In the genomic region with DNA sequence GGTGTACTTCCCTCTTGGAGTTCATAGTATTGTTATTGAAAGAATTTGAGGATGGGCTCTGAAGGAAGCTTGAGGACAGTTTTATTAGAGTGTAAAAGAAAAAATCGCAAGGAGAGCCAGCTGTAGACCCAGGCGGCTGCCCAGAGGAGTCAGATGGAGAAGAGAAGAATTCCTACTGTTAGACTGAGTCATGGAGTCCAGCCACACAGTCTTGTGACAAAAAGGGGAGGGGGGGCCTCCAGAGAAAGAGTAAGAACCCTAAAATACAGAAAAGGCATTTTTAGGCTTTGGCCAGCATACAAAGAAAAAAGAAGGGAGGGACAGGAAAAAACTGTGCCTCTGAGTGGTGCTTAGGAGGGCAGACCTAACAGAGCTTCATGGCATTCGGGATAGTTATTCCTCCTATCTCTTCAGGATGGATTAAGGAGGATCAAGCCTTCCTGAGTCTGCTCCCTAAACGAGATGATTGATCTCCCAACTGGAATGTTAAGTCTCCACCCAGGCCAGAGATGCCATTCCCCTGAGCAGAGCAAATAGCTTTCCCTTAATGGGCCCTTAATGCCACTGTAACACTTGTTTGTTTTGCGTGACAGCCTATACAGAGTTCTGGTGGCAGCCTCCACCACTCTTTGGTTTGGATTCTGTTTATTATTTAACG, we compare ENCODE assay signal across 12 mouse cellular contexts. TPM values are rescaled to one million over a fixed set of nuclear protein-coding genes. Genes with fewer than 3 reads are reported as not detected.
DNase-seq lines count a peak whose midpoint lies in the region; ATAC-seq and TF ChIP-seq lines count a peak whose summit lies in the region.
"Had no signal": no experiment of that assay in that cellular context is flagged by ENCODE, and none has a peak within 500 bp of the region (broad histone marks: within the 10 kb centered on the region; RNA-seq: fewer than 3 reads in every experiment).

No protein-coding gene starts in this region.

- ATAC-seq in midbrain, embryonic 11.5 days (ENCODE audit: low FRiP score), result no peak
- ATAC-seq in midbrain, embryonic 15.5 days (replicated peaks), result no peak
- ATAC-seq in granulocyte monocyte progenitor cell, adult 5-6 weeks (replicated peaks; ENCODE audit: poor library complexity, severe bottlenecking), result no peak
- no peak for ATAC-seq in inflammation-experienced regulatory T-cells, adult 6 months
- ATAC-seq: forebrain, embryonic 14.5 days had no signal

- H3K27me3 ChIP-seq in heart, embryonic 10.5 days (ENCODE audit: insufficient read depth, poor library complexity, severe bottlenecking), result no peaks in the 10 kb centered on the region
- H3K27me3 ChIP-seq in heart, adult 2 months (ENCODE audit: control insufficient read depth, insufficient read depth, low read length), result no peaks in the 10 kb centered on the region
- H3K27me3 ChIP-seq in midbrain, embryonic 11.5 days (ENCODE audit: control insufficient read depth, insufficient read depth, low read length), result no peaks in the 10 kb centered on the region
- no peaks in the 10 kb centered on the region for H3K27me3 ChIP-seq in midbrain, embryonic 15.5 days (replicated peaks)

- H3K36me3 ChIP-seq in heart, embryonic 10.5 days, result no peaks in the 10 kb centered on the region
- no peaks in the 10 kb centered on the region for H3K36me3 ChIP-seq in heart, adult 2 months (ENCODE audit: control insufficient read depth, insufficient read depth, low read length)
- H3K36me3 ChIP-seq in midbrain, embryonic 11.5 days (ENCODE audit: control insufficient read depth, insufficient read depth, low read length), result no peaks in the 10 kb centered on the region
- H3K36me3 ChIP-seq in midbrain, embryonic 15.5 days (replicated peaks), result no peaks in the 10 kb centered on the region

- peaks cover 19% of the 10 kb centered on the region for H3K4me1 ChIP-seq in heart, embryonic 10.5 days
- no peaks in the 10 kb centered on the region for H3K4me1 ChIP-seq in heart, adult 2 months (ENCODE audit: control insufficient read depth, insufficient read depth, low read length)
- H3K4me1 ChIP-seq in midbrain, embryonic 11.5 days (ENCODE audit: control insufficient read depth, insufficient read depth, low read length), result no peaks in the 10 kb centered on the region
- peaks cover 5% of the 10 kb centered on the region; the same call in 1 of the 2 replicates for H3K4me1 ChIP-seq in midbrain, embryonic 15.5 days

- no peak overlapping the region for H3K4me3 ChIP-seq in heart, embryonic 10.5 days
- no peak overlapping the region for H3K4me3 ChIP-seq in heart, adult 2 months
- H3K4me3 ChIP-seq in midbrain, embryonic 11.5 days (ENCODE audit: low read depth, low read length), result no peak overlapping the region
- H3K4me3 ChIP-seq in midbrain, embryonic 15.5 days, result no peak overlapping the region

- H3K27ac ChIP-seq in heart, embryonic 10.5 days, result peak overlapping the region; percentile 72
- no peak overlapping the region for H3K27ac ChIP-seq in heart, adult 2 months
- H3K27ac ChIP-seq in midbrain, embryonic 11.5 days (ENCODE audit: low read depth, low read length), result no peak overlapping the region
- no peak overlapping the region for H3K27ac ChIP-seq in midbrain, embryonic 15.5 days

- no peak overlapping the region for H3K4me2 ChIP-seq in midbrain, embryonic 11.5 days
- H3K4me2 ChIP-seq in midbrain, embryonic 15.5 days, result no peak overlapping the region
- H3K4me2 ChIP-seq: liver, embryonic 11.5 days had no signal

- no peaks in the 10 kb centered on the region for H3K79me2 ChIP-seq in heart, adult 2 months (replicated peaks; ENCODE audit: control insufficient read depth, insufficient read depth, low read length)

- no peaks in the 10 kb centered on the region for H3K9me3 ChIP-seq in heart, embryonic 10.5 days
- H3K9me3 ChIP-seq in midbrain, embryonic 11.5 days (ENCODE audit: control insufficient read depth, low read length), result no peaks in the 10 kb centered on the region
- no peaks in the 10 kb centered on the region for H3K9me3 ChIP-seq in midbrain, embryonic 15.5 days

- 23% methylated on average over 6 of the region's 6 CpGs for WGBS in heart, embryonic 10.5 days
- 53% methylated on average over 6 of the region's 6 CpGs for WGBS in heart, adult 2 months
- WGBS in midbrain, embryonic 11.5 days, result 27% methylated on average over 6 of the region's 6 CpGs
- 44% methylated on average over 6 of the region's 6 CpGs for WGBS in midbrain, embryonic 15.5 days

- H3K9ac ChIP-seq in heart, adult 2 months (ENCODE audit: low read depth, low read length), result no peak overlapping the region
- no peak overlapping the region for H3K9ac ChIP-seq in midbrain, embryonic 11.5 days (ENCODE audit: low read length)
- H3K9ac ChIP-seq in midbrain, embryonic 15.5 days, result no peak overlapping the region

- intact Hi-C loops in heart, adult 2 months (cut with DNase I), result no loop called here

- no peak for TF ChIP-seq CTCF in heart, adult 2 months (IDR thresholded peaks at IDR 0.05)

- TF ChIP-seq POLR2A in heart, adult 2 months (IDR thresholded peaks at IDR 0.05; ENCODE audit: insufficient read depth, low read depth, low read length), result no peak

- no peak for DNase-seq in heart, embryonic 10.5 days (ENCODE audit: low spot score)
- no peak for DNase-seq in heart, adult 2 months
- DNase-seq in midbrain, embryonic 11.5 days (ENCODE audit: low spot score, missing footprints), result peak; percentile 81
- DNase-seq in kidney, postnatal 36 days, result peak; percentile 14 to 29
- no peak for DNase-seq in left cerebral cortex, adult 18-20 months (ENCODE audit: low spot score in 2 of 2)
- DNase-seq: B cell, adult 2 months; cerebellum, postnatal 25 days had no signal

- TF ChIP-seq EP300 in heart, adult 2 months (IDR thresholded peaks at IDR 0.05; ENCODE audit: insufficient read depth, low read depth, low read length), result no peak

RNA-seq across cellular contexts. Expression of a gene that starts 5.5 kb away (rescaled TPM):
- polyA plus RNA-seq in heart, embryonic 10.5 days (2016; fragmentation: Nextera tagmentation; extraction: Ambion mirVana), result 12.4 and 13.3 TPM in 2 replicates
- 10 to 100 TPM; 13.8 to 14.5 TPM for total RNA-seq in heart, adult 2 months (2021)
- polyA plus RNA-seq in heart, adult 2 months (2012; rRNA removed), result 6.1 and 11.8 TPM in 2 replicates
- 7.3 and 7.4 TPM in 2 replicates for polyA plus RNA-seq in midbrain, embryonic 11.5 days (2014; fragmentation: Nextera tagmentation; extraction: Ambion mirVana)
- 8.1 and 9.5 TPM in 2 replicates for polyA plus RNA-seq in midbrain, embryonic 15.5 days (2015; fragmentation: Nextera tagmentation; extraction: Ambion mirVana)
- 10 to 100 TPM; 11.8 to 14.7 TPM for total RNA-seq in left cerebral cortex, adult 18-20 months (2021)
- total RNA-seq in granulocyte monocyte progenitor cell, adult 5-6 weeks (2014; fragmentation: Nextera tagmentation), result 3.7 TPM in 1 of 2 replicates, not detected in the other
- total RNA-seq in granulocyte monocyte progenitor cell, adult 5-6 weeks (2017), result 0.69 and 4.7 TPM in 2 replicates
- polyA plus RNA-seq in inflammation-experienced regulatory T-cells, adult 6 months (2017; shearing (Covaris generic)), result 10 to 100 TPM in 2 of 3 experiments, 1 to 10 TPM in 1; 7.2 to 26.4 (median 22.9) TPM

RNA-seq across cellular contexts. Expression of a gene that starts 17.9 kb away (rescaled TPM):
- 80.7 and 98.6 TPM in 2 replicates for polyA plus RNA-seq in heart, embryonic 10.5 days (2016; fragmentation: Nextera tagmentation; extraction: Ambion mirVana)
- total RNA-seq in heart, adult 2 months (2021), result 10 to 100 TPM; 44.0 to 49.2 TPM
- 20.0 and 39.1 TPM in 2 replicates for polyA plus RNA-seq in heart, adult 2 months (2012; rRNA removed)
- 98.4 and 106 TPM in 2 replicates for polyA plus RNA-seq in midbrain, embryonic 11.5 days (2014; fragmentation: Nextera tagmentation; extraction: Ambion mirVana)
- 114 and 118 TPM in 2 replicates for polyA plus RNA-seq in midbrain, embryonic 15.5 days (2015; fragmentation: Nextera tagmentation; extraction: Ambion mirVana)
- total RNA-seq in left cerebral cortex, adult 18-20 months (2021), result 10 to 100 TPM; 45.7 to 46.2 TPM
- total RNA-seq in granulocyte monocyte progenitor cell, adult 5-6 weeks (2014; fragmentation: Nextera tagmentation), result 24.6 and 29.3 TPM in 2 replicates
- total RNA-seq in granulocyte monocyte progenitor cell, adult 5-6 weeks (2017), result 14.1 and 18.5 TPM in 2 replicates
- polyA plus RNA-seq in inflammation-experienced regulatory T-cells, adult 6 months (2017; shearing (Covaris generic)), result 10 to 100 TPM; 34.9 to 49.3 (median 43.3) TPM

Comparison
In these comparisons a context has a peak if more than half of its experiments do, and no peak if none do; other contexts are left out.
1. DNase-seq: peak in midbrain, embryonic 11.5 days (single experiment) and kidney, postnatal 36 days (2 of 2); none in heart, embryonic 10.5 days (single experiment), heart, adult 2 months (0 of 2) and left cerebral cortex, adult 18-20 months (0 of 2).